Mouse (Mus musculus) embryo, embryonic 11 days (tissue): ENCODE data around the gene Cdh10.

Source experiments
- DNase-seq: peaks from one replicate; pipeline ENCODE4 v3.0.0-alpha.2; 2015

Cdh10 gene

DNA sequence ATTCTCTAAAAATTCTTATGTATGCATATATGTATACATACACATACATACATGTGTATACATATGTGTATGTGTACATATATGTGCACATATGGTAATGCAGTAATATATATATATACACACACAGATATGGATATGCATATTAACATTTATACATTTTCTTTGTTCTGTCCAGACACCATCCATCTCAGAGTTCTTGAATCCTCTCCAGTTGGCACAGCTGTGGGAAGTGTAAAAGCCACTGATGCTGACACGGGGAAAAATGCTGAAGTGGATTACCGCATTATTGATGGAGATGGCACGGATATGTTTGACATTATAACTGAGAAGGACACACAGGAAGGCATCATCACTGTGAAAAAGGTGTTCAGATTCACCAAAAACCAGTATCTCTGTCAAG lies 166.1 kb downstream of the Cdh10 start:
- DNase-seq, result no peak

DNA sequence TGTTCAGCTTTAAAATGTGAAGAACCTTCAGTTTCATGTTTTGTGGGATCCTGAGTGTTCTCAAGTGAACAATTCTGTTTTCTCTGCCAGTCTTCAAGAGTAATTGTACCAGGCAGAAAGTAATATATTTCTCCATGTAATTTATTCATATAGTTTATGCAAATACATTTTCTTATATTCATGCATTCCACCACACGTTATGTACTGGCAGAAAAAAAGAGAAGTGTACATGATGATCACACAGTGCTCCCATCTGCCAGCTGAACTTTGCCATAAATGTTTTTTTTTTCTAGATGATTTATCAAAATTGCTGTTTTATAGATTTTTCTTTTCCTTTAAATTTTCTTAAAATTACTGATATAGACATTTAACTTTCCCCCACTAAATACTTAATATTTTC lies 168.9 kb downstream of the Cdh10 start:
- DNase-seq, result no peak

DNA sequence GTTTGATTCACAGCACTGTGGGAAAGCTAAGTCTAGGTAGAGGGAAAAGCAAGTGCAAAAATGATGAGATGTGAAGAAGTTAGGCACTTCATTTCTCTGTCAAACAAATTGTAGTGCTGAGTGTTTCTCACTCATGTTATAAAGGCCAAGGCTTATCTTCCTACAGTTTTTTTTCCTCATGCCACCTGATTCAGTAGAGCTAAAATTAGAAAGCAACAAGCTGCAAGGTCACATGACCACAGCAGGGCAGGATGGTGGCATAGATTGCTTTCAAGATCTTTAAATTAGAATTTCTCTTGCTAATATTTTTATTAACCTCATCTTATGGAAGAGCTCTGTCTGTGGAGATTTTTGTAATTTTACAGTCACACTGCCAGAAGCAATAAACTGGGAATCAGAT lies 174.8 kb downstream of the Cdh10 start:
- DNase-seq, result no peak

DNA sequence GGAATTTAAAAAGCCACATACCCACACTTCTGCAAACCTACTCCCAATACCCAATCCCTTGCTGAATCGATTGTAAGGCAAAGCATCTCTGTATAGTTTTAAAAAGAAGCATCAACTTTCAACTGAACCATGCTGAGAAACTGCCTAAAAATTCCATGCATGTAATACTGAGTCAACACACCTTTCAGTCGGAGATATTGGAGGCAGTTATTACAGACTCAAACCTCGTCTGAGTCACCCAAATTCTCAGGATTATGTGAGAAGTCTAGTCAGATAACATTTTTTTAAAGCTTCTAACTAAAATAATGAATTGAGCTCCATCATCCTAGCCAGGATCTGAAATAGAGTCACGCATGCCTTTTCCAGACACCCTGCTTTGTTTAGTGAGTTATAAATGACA lies 175.5 kb downstream of the Cdh10 start:
- DNase-seq, result no peak

DNA sequence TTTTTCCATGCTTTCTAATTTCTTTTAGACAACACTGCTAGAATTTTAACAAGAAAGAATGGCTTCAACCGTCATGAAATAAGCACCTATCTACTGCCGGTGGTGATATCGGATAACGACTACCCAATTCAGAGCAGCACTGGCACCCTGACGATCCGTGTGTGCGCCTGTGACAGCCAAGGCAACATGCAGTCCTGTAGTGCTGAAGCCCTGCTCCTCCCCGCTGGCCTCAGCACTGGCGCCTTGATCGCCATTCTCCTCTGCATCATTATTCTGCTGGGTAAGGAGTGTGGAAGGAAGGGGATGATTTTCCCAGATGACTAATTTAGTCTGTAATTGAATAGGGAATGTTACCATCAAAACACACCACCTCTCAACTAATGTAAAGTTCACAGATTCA lies 192.1 kb downstream of the Cdh10 start:
- DNase-seq, result no peak

DNA sequence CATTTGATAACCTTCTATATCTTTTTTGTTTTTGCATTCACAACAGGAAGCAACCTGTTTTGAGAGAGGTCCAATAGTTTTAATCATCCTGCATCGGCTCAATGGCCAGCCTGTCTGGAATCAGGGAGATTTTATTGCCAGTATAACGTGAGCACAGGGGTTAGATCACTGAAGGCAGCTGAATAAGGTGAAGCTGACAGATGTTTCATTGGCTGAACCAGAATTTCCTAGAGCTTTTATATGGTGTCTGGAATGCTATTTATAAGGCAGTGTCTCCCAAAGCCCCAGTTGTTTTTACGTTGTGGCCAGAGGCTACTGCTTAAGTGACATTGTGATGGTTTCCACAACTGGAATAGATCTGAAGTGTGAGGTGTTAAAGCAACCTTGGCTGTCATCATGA lies 214.2 kb downstream of the Cdh10 start:
- DNase-seq, result no peak

DNA sequence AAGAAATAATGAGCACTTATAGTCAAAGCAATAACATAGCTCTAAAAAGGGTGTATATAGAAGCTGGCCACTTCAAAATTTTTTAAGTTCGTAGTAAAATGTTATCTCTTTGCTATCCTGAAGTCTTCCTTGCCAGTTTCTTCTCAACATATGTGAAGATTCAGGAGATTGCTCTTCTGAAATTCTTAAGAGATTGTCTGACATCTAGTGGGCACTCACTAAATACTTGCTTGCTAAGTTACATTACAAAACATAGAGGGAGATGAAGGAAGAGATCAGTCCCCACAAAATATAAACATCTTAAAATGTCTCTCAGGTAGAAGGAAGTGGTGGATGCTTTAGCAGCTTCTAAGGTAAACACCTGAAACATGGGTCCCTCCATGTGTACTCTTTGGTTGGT lies 221.3 kb downstream of the Cdh10 start:
- no peak for DNase-seq
